Mouse (Mus musculus) ES-E14 (cell line): ENCODE results near the gene Gpr83. TPM values are rescaled to one million over a fixed set of nuclear protein-coding genes. Genes with fewer than 3 reads are reported as not detected.

ENCODE experiments used
- DNase-seq: peaks from one replicate; pipeline ENCODE4 v3.0.0-alpha.2; 2013; ENCODE audit warnings: low read depth, low spot score
- H3K27ac ChIP-seq: 2 replicates; pipeline ENCODE4 v1.5.1; 2012; ENCODE audit warnings: low read depth, mild to moderate bottlenecking, low read length, moderate library complexity, mixed read lengths; ENCODE audit not compliant: poor library complexity, insufficient read depth, severe bottlenecking
- H3K36me3 ChIP-seq: 2 replicates; pipeline ENCODE4 v1.6.1; 2012; ENCODE audit warnings: mild to moderate bottlenecking, low read length, moderate library complexity, mixed read lengths; ENCODE audit not compliant: control insufficient read depth, poor library complexity, insufficient read depth, severe bottlenecking
- H3K4me1 ChIP-seq, 2 experiments: fragments of 150-350 bp in 1 of 2; sonication (generic) in 1 of 2; 2 replicates each; pipeline ENCODE4 v1.6.1; 2012; ENCODE audit warnings: low read length in 2 of 2, mild to moderate bottlenecking in 1 of 2, mixed read lengths in 1 of 2; ENCODE audit not compliant: control insufficient read depth in 2 of 2, insufficient read depth in 2 of 2, poor library complexity in 1 of 2
- H3K4me3 ChIP-seq, 2 experiments: fragments of 150-350 bp in 1 of 2; sonication (generic) in 1 of 2; 2 replicates each; pipeline ENCODE4 v1.5.1; 2012; ENCODE audit warnings: low read length in 2 of 2, low read depth in 1 of 2, mild to moderate bottlenecking in 1 of 2, mixed read lengths in 1 of 2; ENCODE audit not compliant: insufficient read depth in 1 of 2, poor library complexity in 1 of 2, severe bottlenecking in 1 of 2
- H3K9ac ChIP-seq: 2 replicates; pipeline ENCODE4 v1.6.1; 2012; ENCODE audit warnings: low read depth, mild to moderate bottlenecking, low read length, mixed read lengths; ENCODE audit not compliant: poor library complexity, insufficient read depth, severe bottlenecking
- H3K9me3 ChIP-seq: fragments of 150-350 bp; sonication (generic); 2 replicates; pipeline ENCODE4 v1.6.1; 2012; ENCODE audit warnings: low read depth, mild to moderate bottlenecking, low read length; ENCODE audit not compliant: control insufficient read depth, insufficient read depth
- CHD2 ChIP-seq: IDR thresholded peaks from 2 replicates; pipeline ENCODE4 v1.6.1; 2014; ENCODE audit warnings: mild to moderate bottlenecking, low read depth, low read length, inconsistent platforms
- HCFC1 ChIP-seq: IDR thresholded peaks from 2 replicates; pipeline ENCODE4 v1.6.1; 2012; ENCODE audit warnings: low read length, inconsistent platforms, borderline replicate concordance; ENCODE audit not compliant: insufficient read depth
- MAFK ChIP-seq: IDR thresholded peaks from 2 replicates; pipeline ENCODE4 v1.6.1; 2014; ENCODE audit warnings: mild to moderate bottlenecking, low read depth, low read length, inconsistent platforms; ENCODE audit not compliant: insufficient read depth
- ZC3H11A ChIP-seq: IDR thresholded peaks from 2 replicates; pipeline ENCODE4 v1.6.1; 2012; ENCODE audit warnings: low read depth, mild to moderate bottlenecking, inconsistent platforms, low read length, borderline replicate concordance
- ZNF384 ChIP-seq: IDR thresholded peaks from 2 replicates; pipeline ENCODE4 v1.6.1; 2012; ENCODE audit warnings: low read depth, low read length, inconsistent platforms
- in situ Hi-C, 2 experiments: fragments of 600-800 bp; cut with MboI; formaldehyde crosslinking; loops; one replicate each; pipeline ENCODE4 v1.15.1; 2025; ENCODE audit warnings: low sequenced_read_pairs in 2 of 2, inconsistent platforms in 1 of 2; ENCODE audit not compliant: unreplicated experiment in 2 of 2
- total RNA-seq: library from RNA; depleted of rRNA; stranded (reverse); fragments of 300-350 nt; gene quantifications from 2 replicates; pipeline ENCODE4 v1.2.3, GENCODE M21; 2012

The Gpr83 gene
- total RNA-seq, 1 experiment = 0.49 TPM

- no peak for DNase-seq
- Histone ChIP-seq H3K9me3 (no peaks in the 10 kb centered on the region), H3K27ac (no peak overlapping the region), H3K4me1 (no peaks in the 10 kb centered on the region), H3K36me3 (peaks cover 36% of the 10 kb centered on the region), H3K9ac (no peak overlapping the region), H3K4me3 (no peak overlapping the region)
- in situ Hi-C loops = no loop called here
- no peak for TF ChIP-seq ZC3H11A
- no peak for TF ChIP-seq ZNF384
- no peak for TF ChIP-seq HCFC1
- TF ChIP-seq CHD2 = no peak
- TF ChIP-seq MAFK = no peak
These were observed 28.0 kb upstream of the Gpr83 start for GRCm38 (mm10) chr9:14832046-14832445.

DNA sequence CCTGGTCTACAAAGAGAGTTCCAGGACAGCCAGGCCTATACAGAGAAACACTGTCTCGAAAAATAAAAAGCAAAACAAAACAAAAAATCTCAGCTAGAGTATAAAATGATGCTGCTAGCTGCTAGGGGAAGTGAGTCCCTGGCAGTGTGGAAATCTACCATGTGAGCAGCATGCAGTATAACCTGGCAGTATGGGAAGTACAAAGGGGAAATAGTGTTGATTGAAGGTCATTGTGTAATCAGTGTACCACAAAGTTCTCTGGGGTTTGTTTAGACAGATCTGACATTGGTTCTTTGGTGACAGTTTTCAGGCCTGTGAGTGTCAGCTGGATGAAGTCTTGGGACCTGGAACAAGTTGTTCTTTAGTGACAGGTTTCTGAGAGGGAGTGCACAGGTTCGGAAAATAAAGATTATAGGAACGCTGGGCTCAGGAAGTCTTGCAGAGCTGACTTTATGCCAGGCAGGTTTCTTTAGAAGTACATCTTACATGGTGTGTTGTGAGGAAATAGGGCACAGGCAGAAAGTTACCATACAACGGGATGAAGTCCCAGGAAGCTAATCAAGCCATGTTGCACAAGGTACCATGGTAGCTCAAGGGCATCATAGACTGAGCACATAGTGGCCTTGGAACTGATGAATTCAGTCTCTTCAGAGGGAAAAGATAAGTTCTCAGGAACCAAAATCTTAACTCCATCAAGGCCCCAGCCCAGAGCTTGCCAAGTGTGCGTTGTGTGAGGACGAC, 24.5 kb upstream of the Gpr83 start:
- TF ChIP-seq ZNF384 = no peak
- TF ChIP-seq ZC3H11A = no peak
- no peak for TF ChIP-seq CHD2
- TF ChIP-seq MAFK = no peak
- no peak for DNase-seq
- Histone ChIP-seq H3K4me1 (0 out of 4 replicates have a peak, but pooled peaks cover 0 to 2% of the 10 kb centered on the region in 2 experiments), H3K27ac (no peak overlapping the region), H3K9me3 (no peaks in the 10 kb centered on the region), H3K4me3 (no peak overlapping the region), H3K36me3 (peaks cover 21% of the 10 kb centered on the region), H3K9ac (no peak overlapping the region)
- in situ Hi-C loops = no loop called here

GRCm38 (mm10) chr9:14839527-14839926, 20.5 kb upstream of the Gpr83 start:
- no peaks in the 10 kb centered on the region for H3K9me3 ChIP-seq
- H3K9ac ChIP-seq = no peak overlapping the region
- in situ Hi-C loops = no loop called here
- H3K4me3 ChIP-seq = no peak overlapping the region
- TF ChIP-seq ZC3H11A (no peak), CHD2 (no peak), MAFK (no peak), HCFC1 (no peak), ZNF384 (no peak)
- peaks cover 8% of the 10 kb centered on the region for H3K36me3 ChIP-seq
- no peak for DNase-seq
- no peak overlapping the region for H3K27ac ChIP-seq
- H3K4me1 ChIP-seq = peaks cover 0 to 5% of the 10 kb centered on the region in 2 experiments; a peak in 2 of 4 replicates

DNA sequence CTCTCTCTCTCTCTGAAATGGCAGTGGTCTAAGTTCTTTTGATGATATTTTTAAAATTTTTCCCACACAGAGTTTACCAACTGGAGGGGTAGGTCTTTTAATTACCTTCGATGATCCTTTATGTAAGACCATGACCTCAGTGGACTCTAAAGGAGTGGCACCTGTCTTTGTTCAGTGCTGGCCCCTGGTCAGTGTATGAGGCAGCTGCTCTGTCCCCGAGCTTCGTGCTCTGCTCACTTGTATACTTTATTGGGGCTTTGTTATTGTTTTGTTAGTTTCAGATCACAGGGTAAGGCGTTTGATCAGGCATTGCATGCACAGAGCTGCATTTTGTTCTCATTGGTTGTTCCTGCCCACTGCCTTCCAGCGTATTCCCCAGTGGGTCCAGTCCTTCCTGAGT, 20.0 kb upstream of the Gpr83 start:
- H3K4me3 ChIP-seq = no peak overlapping the region
- no peak overlapping the region for H3K9ac ChIP-seq
- H3K4me1 ChIP-seq = peaks cover 0 to 5% of the 10 kb centered on the region in 2 experiments; a peak in 2 of 4 replicates
- DNase-seq = no peak
- no peak overlapping the region for H3K27ac ChIP-seq
- TF ChIP-seq HCFC1 (no peak), ZNF384 (no peak), ZC3H11A (no peak), MAFK (no peak), CHD2 (no peak)
- in situ Hi-C loops = no loop called here
- H3K36me3 ChIP-seq = peaks cover 5% of the 10 kb centered on the region
- no peaks in the 10 kb centered on the region for H3K9me3 ChIP-seq
